ENCODE assay signal across 16 mouse cellular contexts in genomic region chr4:46115308-46115707, GRCm38 (mm10).
"Had no signal": no experiment of that assay in that cellular context is flagged by ENCODE, and none has a peak within 500 bp of the region (broad histone marks: within the 10 kb centered on the region; RNA-seq: fewer than 3 reads in every experiment).

No protein-coding gene starts in this region.

- H3K9ac ChIP-seq: kidney, embryonic 15.5 days; limb, embryonic 15.5 days; liver, embryonic 13.5 days; neural tube, embryonic 13.5 days had no signal

- H3K4me2 ChIP-seq: kidney, embryonic 15.5 days; limb, embryonic 15.5 days; liver, embryonic 13.5 days; neural tube, embryonic 13.5 days had no signal

- H3K27me3 ChIP-seq: kidney, embryonic 15.5 days; limb, embryonic 15.5 days; liver, embryonic 13.5 days; neural tube, embryonic 13.5 days had no signal

- H3K27ac ChIP-seq: kidney, embryonic 15.5 days; liver, embryonic 13.5 days; midbrain, embryonic 10.5 days; neural tube, embryonic 13.5 days had no signal

- H3K4me3 ChIP-seq: kidney, embryonic 15.5 days; limb, embryonic 15.5 days; liver, embryonic 13.5 days; midbrain, embryonic 10.5 days; neural tube, embryonic 13.5 days had no signal

- H3K4me1 ChIP-seq: kidney, embryonic 15.5 days; liver, embryonic 13.5 days; midbrain, embryonic 10.5 days; neural tube, embryonic 13.5 days had no signal

- ATAC-seq: midbrain, embryonic 16.5 days had no signal

- DNase-seq: kidney, adult 2 months; kidney, postnatal 36 days; liver, embryonic 13.5 days; lung, adult 2 months; lung, postnatal 10 days; lung, postnatal 4 days; retina, postnatal 1 day; right cerebral cortex, postnatal 4 days; spleen, adult 18-20 months; thymus, adult 2 months; thymus, postnatal 25 days had no signal

- H3K9me3 ChIP-seq: kidney, embryonic 15.5 days; limb, embryonic 15.5 days; liver, embryonic 13.5 days; midbrain, embryonic 10.5 days; neural tube, embryonic 13.5 days had no signal
